Mouse (Mus musculus) macrophage (primary cell): ENCODE data around the gene S100a6. TPM values are rescaled to one million over a fixed set of nuclear protein-coding genes. Genes with fewer than 3 reads are reported as not detected.

ENCODE experiments used
- H3K27ac ChIP-seq: fragments of 350-480 bp; formaldehyde crosslinking; 2 replicates; pipeline ENCODE4 v1.9.0; 2021
- H3K36me3 ChIP-seq: fragments of 350-480 bp; formaldehyde crosslinking; 2 replicates; pipeline ENCODE4 v1.9.0; 2021; ENCODE audit errors: inconsistent target
- H3K4me3 ChIP-seq: fragments of 350-480 bp; formaldehyde crosslinking; 2 replicates; pipeline ENCODE4 v1.9.0; 2021; ENCODE audit errors: inconsistent target
- H3K79me2 ChIP-seq: fragments of 350-480 bp; formaldehyde crosslinking; 2 replicates; pipeline ENCODE4 v1.9.0; 2021; ENCODE audit errors: inconsistent target
- WGBS: methylation state at CpG from one replicate; pipeline ENCODE4 v1.1.7; 2026; ENCODE audit warnings: inconsistent platforms; ENCODE audit not compliant: missing documents; 5-methylcytosine and 5-hydroxymethylcytosine counted together
- polyA plus RNA-seq: library from polyadenylated mRNA; stranded (reverse); fragments of 250-400 nt; gene quantifications from 3 replicates; pipeline ENCODE4 v1.2.4, GENCODE M21; 2018; ENCODE audit warnings: inconsistent platforms

S100a6 gene
- polyA plus RNA-seq, 1 experiment from 2014 or later: 41.2 TPM

- Histone ChIP-seq H3K36me3 (no peaks in the 10 kb centered on the region), H3K79me2 (no peaks in the 10 kb centered on the region), H3K4me3 (no peak overlapping the region), H3K27ac (no peak overlapping the region)
- 59% methylated on average over 4 of the region's 4 CpGs for WGBS
These were observed 44.7 kb downstream of the S100a6 start for GRCm38 (mm10) chr3:90657405-90657804.

- Histone ChIP-seq H3K27ac (no peak overlapping the region), H3K79me2 (no peaks in the 10 kb centered on the region)
These were observed 46.8 kb downstream of the S100a6 start for GRCm38 (mm10) chr3:90659364-90660044.

GRCm38 (mm10) chr3:90664219-90664618 lies 51.5 kb downstream of the S100a6 start:
- WGBS: 88% methylated on average over 2 of the region's 2 CpGs
- H3K79me2 ChIP-seq: no peaks in the 10 kb centered on the region
- H3K27ac ChIP-seq: no peak overlapping the region
- H3K36me3 ChIP-seq: no peaks in the 10 kb centered on the region
- H3K4me3 ChIP-seq: no peak overlapping the region

More at GRCm38 (mm10) chr3:90659364-90660044, 46.8 kb downstream of the S100a6 start:
- Histone ChIP-seq H3K4me3 (no peak overlapping the region), H3K36me3 (no peaks in the 10 kb centered on the region)

GRCm38 (mm10) chr3:90668846-90669245 lies 56.2 kb downstream of the S100a6 start, which contains the start of gene S100a8:
Gene S100a8 (plus strand): TSS chr3:90668978.
- Histone ChIP-seq H3K4me3 (no peak within 1 kb of the TSS), H3K27ac (no peak within 1 kb of the TSS), H3K79me2 (no peaks in the 10 kb centered on the region), H3K36me3 (no peaks in the 10 kb centered on the region)
- WGBS: 18% methylated on average over 8 of the region's 8 CpGs

Other genes with a start within 250 kb of the S100a6 start
- gene Slc27a3, start 222.9 kb upstream of the S100a6 start, polyA plus RNA-seq: 0.09 to 0.76 TPM (median 0.25 TPM) in 3 replicates
- 20.2 to 26.1 TPM (median 23.4 TPM) in 3 replicates for gene Ints3, start 179.3 kb upstream of the S100a6 start, polyA plus RNA-seq
- gene Npr1, start 147.0 kb upstream of the S100a6 start, polyA plus RNA-seq: 0.35 to 1.1 TPM (median 0.40 TPM) in 3 replicates
- gene Ilf2, start 136.8 kb upstream of the S100a6 start, polyA plus RNA-seq: 17.9 to 39.5 TPM (median 31.2 TPM) in 3 replicates
- 56.7 to 92.3 TPM (median 76.9 TPM) in 3 replicates for gene Snapin, start 121.8 kb upstream of the S100a6 start, polyA plus RNA-seq
- gene Chtop, start 103.4 kb upstream of the S100a6 start, polyA plus RNA-seq: 50.7 to 64.7 TPM (median 57.9 TPM) in 3 replicates
- gene S100a1, start 98.5 kb upstream of the S100a6 start, polyA plus RNA-seq: 229 to 857 TPM (median 718 TPM) in 3 replicates
- 61.0 to 85.4 TPM (median 63.2 TPM) in 3 replicates for gene S100a13, start 98.4 kb upstream of the S100a6 start, polyA plus RNA-seq
- not detected in 3 replicates for gene S100a14, start 86.0 kb upstream of the S100a6 start, polyA plus RNA-seq
- gene S100a16, start 75.6 kb upstream of the S100a6 start, polyA plus RNA-seq: not detected in 3 replicates
- not detected in 3 replicates for gene S100a3, start 52.3 kb upstream of the S100a6 start, polyA plus RNA-seq
- not detected in 3 replicates for gene S100a2, start 22.6 kb upstream of the S100a6 start, polyA plus RNA-seq
- not detected in 3 replicates for gene Gm42674, start 11.0 kb upstream of the S100a6 start, polyA plus RNA-seq
- gene S100a4, start 9.1 kb upstream of the S100a6 start, polyA plus RNA-seq: 174 to 303 TPM (median 196 TPM) in 3 replicates
- not detected in 3 replicates for gene S100a5, start 4.4 kb upstream of the S100a6 start, polyA plus RNA-seq
- not detected in 3 replicates for gene S100a7a, start 41.1 kb downstream of the S100a6 start, polyA plus RNA-seq
- gene S100a8, start 56.1 kb downstream of the S100a6 start, polyA plus RNA-seq: 14.4 to 117 TPM (median 83.6 TPM) in 3 replicates
- 23.9 to 259 TPM (median 111 TPM) in 3 replicates for gene S100a9, start 82.8 kb downstream of the S100a6 start, polyA plus RNA-seq
- not detected in 3 replicates for gene Pglyrp4, start 114.0 kb downstream of the S100a6 start, polyA plus RNA-seq
- not detected in 3 replicates for gene Gm5849, start 165.0 kb downstream of the S100a6 start, polyA plus RNA-seq